Mouse (Mus musculus): ENCODE results near the gene Slc25a12.

GRCm38 (mm10) chr2:71241505-71241904, 126.0 kb downstream of the Slc25a12 start:
- TF ChIP-seq CTCF (IDR thresholded peaks at IDR 0.05; ENCODE audit: low read depth, low read length): no peak
- no peak for TF ChIP-seq POLR2A (IDR thresholded peaks at IDR 0.05; ENCODE audit: extremely low read depth, insufficient read depth, low read length)
